Mouse (Mus musculus): ENCODE measurements around the gene Slc29a1.

DNA sequence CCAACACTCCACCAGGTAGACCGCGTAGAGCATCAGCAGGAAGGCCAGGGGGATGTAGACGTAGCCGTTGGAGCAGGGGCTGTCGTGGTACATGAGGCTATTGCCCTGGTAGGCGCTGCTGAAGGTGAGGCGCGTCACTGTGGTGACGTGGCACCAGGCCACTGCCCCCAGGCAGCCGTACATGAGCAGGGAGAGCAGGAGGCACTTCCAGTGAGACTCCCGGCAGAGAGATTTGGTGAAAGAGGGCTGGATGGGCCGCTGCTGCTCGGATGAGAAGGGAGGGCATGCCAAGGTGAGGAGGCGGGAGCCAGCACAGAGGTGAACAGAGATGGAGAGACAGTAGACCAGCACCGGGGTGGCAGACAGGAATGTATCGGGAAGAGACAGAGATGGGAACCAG, 52.5 kb downstream of the Slc29a1 start:
- TF ChIP-seq POLR2A (IDR thresholded peaks at IDR 0.05; ENCODE audit: borderline replicate concordance, insufficient read depth, low read length) (peak; percentile 41; the same call in 1 of the 2 replicates), CTCF (IDR thresholded peaks at IDR 0.05; ENCODE audit: borderline replicate concordance, insufficient read depth, low read depth, low read length) (no peak)
